In the genomic region with DNA sequence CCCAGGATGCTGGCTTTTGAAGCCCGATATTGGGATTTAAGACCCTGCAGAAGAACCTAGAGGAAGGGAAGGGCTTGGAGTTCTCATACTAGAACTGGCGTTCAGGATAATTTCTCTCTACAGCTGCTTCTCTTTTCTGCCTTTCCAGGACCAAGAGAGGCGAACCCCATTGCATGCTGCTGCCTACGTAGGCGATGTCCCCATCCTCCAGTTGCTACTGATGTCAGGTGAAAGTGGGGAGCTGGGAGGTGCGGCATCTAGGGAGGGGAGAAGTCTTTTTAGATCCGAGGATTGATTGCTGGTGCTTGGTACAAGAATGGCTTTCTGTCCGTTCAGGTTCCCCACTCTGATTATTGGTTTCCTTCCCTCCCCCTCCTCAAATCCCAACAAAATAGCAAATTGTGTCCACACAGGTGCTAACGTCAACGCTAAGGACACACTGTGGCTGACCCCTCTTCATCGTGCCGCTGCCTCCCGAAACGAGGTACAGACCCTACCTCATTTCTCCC, we compare ENCODE assay signal across 1 mouse cellular context.
TF ChIP-seq lines count a peak whose summit lies in the region.

No protein-coding gene starts in this region.

TF ChIP-seq in CH12.LX, 34 proteins besides CTCF, POLR2A, EP300 and RAD21:
- TF ChIP-seq USF1 (IDR thresholded peaks at IDR 0.05; ENCODE audit: low read depth, low read length) (no peak), MXI1 (IDR thresholded peaks at IDR 0.05; ENCODE audit: low read depth, low read length) (no peak), TBP (conservative IDR thresholded peaks at IDR 0.05; ENCODE audit: low read depth, low read length) (no peak), CHD2 (IDR thresholded peaks at IDR 0.05; ENCODE audit: low read length) (no peak), UBTF (IDR thresholded peaks at IDR 0.05; ENCODE audit: low read depth, low read length) (no peak), MAZ (IDR thresholded peaks at IDR 0.05; ENCODE audit: low read depth, low read length) (no peak), ZC3H11A (IDR thresholded peaks at IDR 0.05; ENCODE audit: low read depth, low read length) (no peak), GABPA (IDR thresholded peaks at IDR 0.05; ENCODE audit: insufficient replicate concordance, low read depth, low read length) (no peak), ETS1 (conservative IDR thresholded peaks at IDR 0.05; ENCODE audit: low read depth, low read length) (no peak), NELFE (IDR thresholded peaks at IDR 0.05; ENCODE audit: low read depth, low read length) (no peak), ZMIZ1 (IDR thresholded peaks at IDR 0.05; ENCODE audit: low read depth, low read length) (no peak)
